Mouse (Mus musculus): ENCODE measurements around the gene Zc3h12d. TPM values are rescaled to one million over a fixed set of nuclear protein-coding genes. Genes with fewer than 3 reads are reported as not detected.

The Zc3h12d gene
- polyA plus RNA-seq, 1 experiment from 2014 or later: 0.17 TPM

GRCm38 (mm10) chr10:7888256-7888868 is 56.1 kb downstream of the Zc3h12d start:
- peak; percentile 9 for DNase-seq (ENCODE audit: low spot score)
- H3K4me3 ChIP-seq (ENCODE audit: low read depth, low read length): no peak overlapping the region
- H3K27ac ChIP-seq (replicated peaks): no peak overlapping the region
- H3K27me3 ChIP-seq (ENCODE audit: control insufficient read depth, insufficient read depth, low read length): no peaks in the 10 kb centered on the region
- H3K4me2 ChIP-seq (replicated peaks; ENCODE audit: low read depth): no peak overlapping the region
- no peak overlapping the region for H3K9ac ChIP-seq (ENCODE audit: low read length)
- WGBS: 82% methylated on average over 11 of the region's 11 CpGs
- H3K4me1 ChIP-seq (replicated peaks; ENCODE audit: control insufficient read depth, insufficient read depth): no peaks in the 10 kb centered on the region
- no peak for ATAC-seq (ENCODE audit: low FRiP score, low TSS enrichment)
- no peaks in the 10 kb centered on the region for H3K9me3 ChIP-seq (ENCODE audit: control insufficient read depth, low read length)
- H3K36me3 ChIP-seq (ENCODE audit: control insufficient read depth, insufficient read depth, low read length): no peaks in the 10 kb centered on the region
- no peak for TF ChIP-seq EP300 (optimal IDR thresholded peaks at IDR 0.05)
- no peak for TF ChIP-seq CTCF (IDR thresholded peaks at IDR 0.05; ENCODE audit: low read depth)

GRCm38 (mm10) chr10:7900719-7901627 is 68.7 kb downstream of the Zc3h12d start:
- DNase-seq (ENCODE audit: low spot score) (no peak), ATAC-seq (ENCODE audit: low FRiP score, low TSS enrichment) (no peak)
- H3K27me3 ChIP-seq (ENCODE audit: control insufficient read depth, insufficient read depth, low read length): no peaks in the 10 kb centered on the region
- H3K4me3 ChIP-seq (ENCODE audit: low read depth, low read length): no peak overlapping the region
- H3K4me1 ChIP-seq (replicated peaks; ENCODE audit: control insufficient read depth, insufficient read depth): no peaks in the 10 kb centered on the region
- WGBS: 88% methylated on average over 14 of the region's 14 CpGs
- no peak overlapping the region for H3K4me2 ChIP-seq (replicated peaks; ENCODE audit: low read depth)
- TF ChIP-seq CTCF (IDR thresholded peaks at IDR 0.05; ENCODE audit: low read depth): no peak
- TF ChIP-seq EP300 (optimal IDR thresholded peaks at IDR 0.05): no peak
- no peaks in the 10 kb centered on the region for H3K9me3 ChIP-seq (ENCODE audit: control insufficient read depth, low read length)
- H3K36me3 ChIP-seq (ENCODE audit: control insufficient read depth, insufficient read depth, low read length): peaks cover 6% of the 10 kb centered on the region; the same call in 1 of the 2 replicates
- no peak overlapping the region for H3K9ac ChIP-seq (ENCODE audit: low read length)
- H3K27ac ChIP-seq (replicated peaks): no peak overlapping the region

- DNase-seq (ENCODE audit: low spot score) (no peak), ATAC-seq (ENCODE audit: low FRiP score, low TSS enrichment) (no peak)
- H3K27ac ChIP-seq (replicated peaks): no peak overlapping the region
- H3K36me3 ChIP-seq (ENCODE audit: control insufficient read depth, insufficient read depth, low read length): peaks cover 16% of the 10 kb centered on the region
- no peaks in the 10 kb centered on the region for H3K27me3 ChIP-seq (ENCODE audit: control insufficient read depth, insufficient read depth, low read length)
- H3K4me1 ChIP-seq (replicated peaks; ENCODE audit: control insufficient read depth, insufficient read depth): no peaks in the 10 kb centered on the region
- no peak overlapping the region for H3K4me2 ChIP-seq (replicated peaks; ENCODE audit: low read depth)
- no peak overlapping the region for H3K9ac ChIP-seq (ENCODE audit: low read length)
- no peaks in the 10 kb centered on the region for H3K9me3 ChIP-seq (ENCODE audit: control insufficient read depth, low read length)
- TF ChIP-seq CTCF (IDR thresholded peaks at IDR 0.05; ENCODE audit: low read depth): no peak
- no peak for TF ChIP-seq EP300 (optimal IDR thresholded peaks at IDR 0.05)
- no peak overlapping the region for H3K4me3 ChIP-seq (ENCODE audit: low read depth, low read length)
- WGBS: 95% methylated on average over 5 of the region's 5 CpGs
These were observed 71.9 kb downstream of the Zc3h12d start for GRCm38 (mm10) chr10:7904157-7904556.

- no peaks in the 10 kb centered on the region for H3K27me3 ChIP-seq (ENCODE audit: control insufficient read depth, insufficient read depth, low read length)
- 71% methylated on average over 12 of the region's 12 CpGs for WGBS
- no peak overlapping the region for H3K4me3 ChIP-seq (ENCODE audit: low read depth, low read length)
- no peaks in the 10 kb centered on the region for H3K4me1 ChIP-seq (replicated peaks; ENCODE audit: control insufficient read depth, insufficient read depth)
- H3K27ac ChIP-seq (replicated peaks): no peak overlapping the region
- H3K9me3 ChIP-seq (ENCODE audit: control insufficient read depth, low read length): no peaks in the 10 kb centered on the region
- no peak for TF ChIP-seq EP300 (optimal IDR thresholded peaks at IDR 0.05)
- no peak for TF ChIP-seq CTCF (IDR thresholded peaks at IDR 0.05; ENCODE audit: low read depth)
- H3K36me3 ChIP-seq (ENCODE audit: control insufficient read depth, insufficient read depth, low read length): peaks cover 16% of the 10 kb centered on the region
- no peak for DNase-seq (ENCODE audit: low spot score)
- no peak overlapping the region for H3K4me2 ChIP-seq (replicated peaks; ENCODE audit: low read depth)
- no peak for ATAC-seq (ENCODE audit: low FRiP score, low TSS enrichment)
- no peak overlapping the region for H3K9ac ChIP-seq (ENCODE audit: low read length)
These were observed 74.9 kb downstream of the Zc3h12d start for GRCm38 (mm10) chr10:7907151-7907550.

- Histone ChIP-seq H3K4me1 (replicated peaks; ENCODE audit: control insufficient read depth, insufficient read depth) (no peaks in the 10 kb centered on the region), H3K4me2 (replicated peaks; ENCODE audit: low read depth) (no peak overlapping the region), H3K27me3 (ENCODE audit: control insufficient read depth, insufficient read depth, low read length) (no peaks in the 10 kb centered on the region), H3K9me3 (ENCODE audit: control insufficient read depth, low read length) (no peaks in the 10 kb centered on the region), H3K27ac (replicated peaks) (no peak overlapping the region), H3K36me3 (ENCODE audit: control insufficient read depth, insufficient read depth, low read length) (peaks cover 8% of the 10 kb centered on the region), H3K9ac (ENCODE audit: low read length) (no peak overlapping the region), H3K4me3 (ENCODE audit: low read depth, low read length) (no peak overlapping the region)
- DNase-seq (ENCODE audit: low spot score) (no peak), ATAC-seq (ENCODE audit: low FRiP score, low TSS enrichment) (no peak)
- WGBS: 63% methylated on average over 10 of the region's 10 CpGs
- TF ChIP-seq CTCF (IDR thresholded peaks at IDR 0.05; ENCODE audit: low read depth): no peak
- TF ChIP-seq EP300 (optimal IDR thresholded peaks at IDR 0.05): no peak
These were observed 79.0 kb downstream of the Zc3h12d start for GRCm38 (mm10) chr10:7911268-7911667.

Small RNAs within 50 kb of the gene (microRNA-seq; reads per million reads assigned to microRNA genes)
- 0.96 reads per million for gene Mir5104

Other genes starting within 250 kb of the Zc3h12d start
- 2.9 and 3.8 TPM in 2 replicates for gene Lrp11, start 242.7 kb upstream of the Zc3h12d start, polyA plus RNA-seq (2015; fragmentation: Nextera tagmentation; extraction: Ambion mirVana)
- 16.7 and 17.5 TPM in 2 replicates for gene Nup43, start 165.0 kb upstream of the Zc3h12d start, polyA plus RNA-seq (2015; fragmentation: Nextera tagmentation; extraction: Ambion mirVana)
- 61.0 and 65.7 TPM in 2 replicates for gene Pcmt1, start 151.3 kb upstream of the Zc3h12d start, polyA plus RNA-seq (2015; fragmentation: Nextera tagmentation; extraction: Ambion mirVana)
- gene Lats1, start 151.3 kb upstream of the Zc3h12d start, polyA plus RNA-seq (2015; fragmentation: Nextera tagmentation; extraction: Ambion mirVana): 4.7 TPM in 2 replicates
- 40.2 and 42.5 TPM in 2 replicates for gene Katna1, start 106.5 kb upstream of the Zc3h12d start, polyA plus RNA-seq (2015; fragmentation: Nextera tagmentation; extraction: Ambion mirVana)
- gene Ginm1, start 39.6 kb upstream of the Zc3h12d start, polyA plus RNA-seq (2015; fragmentation: Nextera tagmentation; extraction: Ambion mirVana): 88.8 and 95.0 TPM in 2 replicates
- gene Ppil4, start 39.6 kb upstream of the Zc3h12d start, polyA plus RNA-seq (2015; fragmentation: Nextera tagmentation; extraction: Ambion mirVana): 21.3 and 23.3 TPM in 2 replicates
- gene Tab2, start 123.8 kb downstream of the Zc3h12d start, polyA plus RNA-seq (2015; fragmentation: Nextera tagmentation; extraction: Ambion mirVana): 10.1 and 11.0 TPM in 2 replicates

Measured in stomach, postnatal 0 days (tissue).